ENCODE assay signal across 7 mouse cellular contexts in the genomic region with DNA sequence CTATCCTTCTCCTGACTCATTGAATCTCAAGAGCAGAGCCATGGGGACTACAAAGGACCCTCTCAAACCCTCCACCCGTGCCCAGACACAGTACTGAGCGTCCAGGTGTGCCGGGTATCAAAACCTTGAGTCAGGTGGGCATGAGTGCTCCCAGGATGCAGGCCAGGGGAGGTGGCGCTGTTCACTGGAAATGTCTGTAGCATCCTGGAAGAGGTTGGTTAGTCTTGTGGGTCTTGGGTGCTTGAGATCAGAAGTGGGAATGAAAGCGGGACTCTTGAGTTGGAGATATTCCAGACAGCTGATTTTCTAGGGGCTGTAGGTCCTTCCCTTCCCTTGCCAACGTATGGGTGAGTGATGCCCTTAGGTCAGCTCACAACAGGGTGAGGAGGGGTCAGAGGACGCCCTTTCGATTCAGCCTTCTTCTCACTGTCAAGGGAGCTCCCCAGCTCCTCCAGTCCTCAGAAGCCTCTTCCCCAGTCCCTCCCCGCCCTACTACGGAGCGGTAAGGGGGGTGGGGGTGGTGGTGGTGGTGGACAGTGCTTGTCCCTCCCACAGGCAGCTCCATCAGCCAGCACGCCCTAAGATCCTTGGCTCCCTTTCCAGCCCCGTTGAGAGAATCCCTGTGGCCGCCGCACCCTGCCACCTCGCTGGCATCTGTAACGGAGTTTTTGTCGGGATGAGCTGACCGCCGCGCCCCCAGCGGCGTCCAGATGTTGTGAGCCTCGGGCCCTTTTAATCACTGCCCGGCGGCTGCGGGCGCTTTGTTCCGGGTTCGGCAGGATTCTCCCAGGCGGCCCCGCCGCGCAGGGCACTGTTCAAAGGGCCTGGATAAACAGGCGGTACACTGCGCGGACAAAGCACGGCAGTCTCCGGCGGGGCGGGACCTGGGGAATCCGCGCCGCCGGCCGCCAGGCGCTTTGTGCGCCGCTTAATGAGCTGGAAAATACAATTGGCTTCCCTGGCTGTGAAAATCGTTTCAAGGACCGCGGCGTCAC. TPM values are rescaled to one million over a fixed set of nuclear protein-coding genes. Genes with fewer than 3 reads are reported as not detected.
DNase-seq lines count a peak whose midpoint lies in the region; ATAC-seq and TF ChIP-seq lines count a peak whose summit lies in the region.

No protein-coding gene starts in this region.

- 3% methylated on average over 52 of the region's 53 CpGs for WGBS in forebrain, embryonic 14.5 days
- 3% methylated on average over 53 of the region's 53 CpGs for WGBS in kidney, postnatal 0 days
- 2% methylated on average over 53 of the region's 53 CpGs for WGBS in midbrain, embryonic 11.5 days

- no peak for TF ChIP-seq CTCF in ES-Bruce4 (IDR thresholded peaks at IDR 0.05; ENCODE audit: low read depth, low read length)
- peak; percentile 19; the same call in 1 of the 2 replicates for TF ChIP-seq CTCF in kidney, postnatal 0 days (IDR thresholded peaks at IDR 0.05; ENCODE audit: low read depth)

- H3K36me3 ChIP-seq in ES-Bruce4 (ENCODE audit: control insufficient read depth, insufficient read depth, low read length, poor library complexity, severe bottlenecking), result no peaks in the 10 kb centered on the region
- H3K36me3 ChIP-seq in forebrain, embryonic 14.5 days (ENCODE audit: control insufficient read depth, insufficient read depth, low read length), result no peaks in the 10 kb centered on the region
- H3K36me3 ChIP-seq in kidney, postnatal 0 days (ENCODE audit: insufficient read depth, low read length), result no peaks in the 10 kb centered on the region
- no peaks in the 10 kb centered on the region for H3K36me3 ChIP-seq in midbrain, embryonic 11.5 days (ENCODE audit: control insufficient read depth, insufficient read depth, low read length)

- 0 out of 2 replicates have a peak, but pooled peaks have one; percentile 44 for TF ChIP-seq EP300 in ES-Bruce4 (IDR thresholded peaks at IDR 0.05; ENCODE audit: insufficient read depth, low read depth, low read length)

- intact Hi-C loops in left cerebral cortex, postnatal 36 days (cut with DNase I), result no loop called here

- H3K4me3 ChIP-seq in ES-Bruce4 (ENCODE audit: low read depth, low read length), result peak overlapping the region; percentile 43
- H3K4me3 ChIP-seq in forebrain, embryonic 14.5 days (ENCODE audit: low read depth, low read length), result peak overlapping the region; percentile 46
- peak overlapping the region; percentile 39 for H3K4me3 ChIP-seq in kidney, postnatal 0 days (replicated peaks; ENCODE audit: low read depth, low read length)
- peak overlapping the region; percentile 31 for H3K4me3 ChIP-seq in midbrain, embryonic 11.5 days (ENCODE audit: low read depth, low read length)

- H3K9ac ChIP-seq in ES-Bruce4 (ENCODE audit: low read depth, poor library complexity, severe bottlenecking), result peak overlapping the region; percentile 24; the same call in 1 of the 2 replicates
- peak overlapping the region; percentile 83 for H3K9ac ChIP-seq in forebrain, embryonic 14.5 days (ENCODE audit: low read length)
- peak overlapping the region; percentile 53 for H3K9ac ChIP-seq in kidney, postnatal 0 days (ENCODE audit: low read depth, low read length)
- H3K9ac ChIP-seq in midbrain, embryonic 11.5 days (ENCODE audit: low read length), result peak overlapping the region; percentile 70

- H3K4me2 ChIP-seq in forebrain, embryonic 14.5 days (ENCODE audit: low read length), result peak overlapping the region; percentile 83
- peak overlapping the region; percentile 59 for H3K4me2 ChIP-seq in kidney, postnatal 0 days (ENCODE audit: low read length)
- H3K4me2 ChIP-seq in midbrain, embryonic 11.5 days, result peak overlapping the region; percentile 67

- no peaks in the 10 kb centered on the region for H3K9me3 ChIP-seq in ES-Bruce4 (replicated peaks; ENCODE audit: control insufficient read depth, insufficient read depth, low read length, poor library complexity, severe bottlenecking)
- no peaks in the 10 kb centered on the region for H3K9me3 ChIP-seq in forebrain, embryonic 14.5 days (replicated peaks; ENCODE audit: control insufficient read depth, low read length)
- no peaks in the 10 kb centered on the region for H3K9me3 ChIP-seq in kidney, postnatal 0 days (replicated peaks; ENCODE audit: low read length)
- H3K9me3 ChIP-seq in midbrain, embryonic 11.5 days (ENCODE audit: control insufficient read depth, low read length), result no peaks in the 10 kb centered on the region

- TF ChIP-seq POLR2A in ES-Bruce4 (IDR thresholded peaks at IDR 0.05; ENCODE audit: insufficient read depth, low read length), result no peak

- ATAC-seq in forebrain, embryonic 14.5 days, result peak; percentile 78
- ATAC-seq in kidney, postnatal 0 days (replicated peaks; ENCODE audit: low FRiP score, low read depth), result peak; percentile 59
- peak; percentile 86 for ATAC-seq in midbrain, embryonic 11.5 days (ENCODE audit: low FRiP score)

- peak; percentile 10 for DNase-seq in NIH3T3 (ENCODE audit: low read depth)
- peak; percentile 90 for DNase-seq in forebrain, embryonic 14.5 days (ENCODE audit: low spot score)
- peak; percentile 58 for DNase-seq in kidney, postnatal 0 days (ENCODE audit: low spot score)
- DNase-seq in midbrain, embryonic 11.5 days (ENCODE audit: low spot score, missing footprints), result peak; percentile 98
- DNase-seq in layer of hippocampus, postnatal 25 days (ENCODE audit: extremely low spot score in 1 of 2, low spot score in 1 of 2), result no peak
- no peak for DNase-seq in left cerebral cortex, postnatal 36 days (ENCODE audit: low spot score in 2 of 2)

- H3K4me1 ChIP-seq in ES-Bruce4 (ENCODE audit: control insufficient read depth, insufficient read depth, low read length), result no peaks in the 10 kb centered on the region
- H3K4me1 ChIP-seq in forebrain, embryonic 14.5 days (ENCODE audit: control insufficient read depth, insufficient read depth, low read length), result peaks cover 33% of the 10 kb centered on the region
- H3K4me1 ChIP-seq in kidney, postnatal 0 days (replicated peaks; ENCODE audit: insufficient read depth, low read length), result peaks cover 13% of the 10 kb centered on the region
- peaks cover 50% of the 10 kb centered on the region for H3K4me1 ChIP-seq in midbrain, embryonic 11.5 days (ENCODE audit: control insufficient read depth, insufficient read depth, low read length)

- H3K27me3 ChIP-seq in ES-Bruce4 (ENCODE audit: control insufficient read depth, insufficient read depth, low read length, poor library complexity, severe bottlenecking), result peaks cover 10% of the 10 kb centered on the region
- H3K27me3 ChIP-seq in forebrain, embryonic 14.5 days (replicated peaks; ENCODE audit: control insufficient read depth, insufficient read depth, low read length), result peaks cover 8% of the 10 kb centered on the region; the same call in 1 of the 2 replicates
- H3K27me3 ChIP-seq in kidney, postnatal 0 days (ENCODE audit: insufficient read depth, low read length), result peaks cover 51% of the 10 kb centered on the region
- peaks cover 75% of the 10 kb centered on the region for H3K27me3 ChIP-seq in midbrain, embryonic 11.5 days (ENCODE audit: control insufficient read depth, insufficient read depth, low read length)

- H3K27ac ChIP-seq in ES-Bruce4 (ENCODE audit: insufficient read depth, low read length), result no peak overlapping the region
- H3K27ac ChIP-seq in forebrain, embryonic 14.5 days (ENCODE audit: low read depth, low read length), result peak overlapping the region; percentile 91
- H3K27ac ChIP-seq in kidney, postnatal 0 days, result no peak overlapping the region
- H3K27ac ChIP-seq in midbrain, embryonic 11.5 days (ENCODE audit: low read depth, low read length), result peak overlapping the region; percentile 88

RNA-seq across cellular contexts. Expression of a gene that starts 8.8 kb away (rescaled TPM):
- not detected in 2 replicates for polyA plus RNA-seq in ES-Bruce4 (2011; ENCODE audit: insufficient read depth, insufficient read length, low read depth, missing spikeins)
- polyA plus RNA-seq in forebrain, embryonic 14.5 days (2014; fragmentation: Nextera tagmentation; extraction: Ambion mirVana), result 0.93 and 1.2 TPM in 2 replicates
- not detected in 2 replicates for polyA plus RNA-seq in kidney, postnatal 0 days (2015; fragmentation: Nextera tagmentation; extraction: Ambion mirVana)
- 6.1 and 8.0 TPM in 2 replicates for polyA plus RNA-seq in midbrain, embryonic 11.5 days (2014; fragmentation: Nextera tagmentation; extraction: Ambion mirVana)
- under 1 TPM; 0.12 to 0.14 TPM for total RNA-seq in layer of hippocampus, postnatal 25 days (2021)
- under 1 TPM; 0.20 to 0.25 TPM for total RNA-seq in left cerebral cortex, postnatal 36 days (2021)

RNA-seq across cellular contexts. Expression of a gene that starts 21.2 kb away (rescaled TPM):
- polyA plus RNA-seq in ES-Bruce4 (2011; ENCODE audit: insufficient read depth, insufficient read length, low read depth, missing spikeins), result 36.3 and 38.3 TPM in 2 replicates
- 64.3 and 67.7 TPM in 2 replicates for polyA plus RNA-seq in forebrain, embryonic 14.5 days (2014; fragmentation: Nextera tagmentation; extraction: Ambion mirVana)
- 34.4 and 39.5 TPM in 2 replicates for polyA plus RNA-seq in kidney, postnatal 0 days (2015; fragmentation: Nextera tagmentation; extraction: Ambion mirVana)
- 58.9 and 62.6 TPM in 2 replicates for polyA plus RNA-seq in midbrain, embryonic 11.5 days (2014; fragmentation: Nextera tagmentation; extraction: Ambion mirVana)
- total RNA-seq in layer of hippocampus, postnatal 25 days (2021), result 10 to 100 TPM; 36.6 to 38.0 TPM
- total RNA-seq in left cerebral cortex, postnatal 36 days (2021), result 10 to 100 TPM; 35.3 to 36.9 TPM

RNA-seq across cellular contexts. Expression of a gene that starts 21.5 kb away (rescaled TPM):
- 22.3 and 25.4 TPM in 2 replicates for polyA plus RNA-seq in ES-Bruce4 (2011; ENCODE audit: insufficient read depth, insufficient read length, low read depth, missing spikeins)
- polyA plus RNA-seq in forebrain, embryonic 14.5 days (2014; fragmentation: Nextera tagmentation; extraction: Ambion mirVana), result 52.5 and 53.6 TPM in 2 replicates
- 35.0 TPM in 2 replicates for polyA plus RNA-seq in kidney, postnatal 0 days (2015; fragmentation: Nextera tagmentation; extraction: Ambion mirVana)
- polyA plus RNA-seq in midbrain, embryonic 11.5 days (2014; fragmentation: Nextera tagmentation; extraction: Ambion mirVana), result 36.3 and 43.1 TPM in 2 replicates
- 10 to 100 TPM; 21.7 to 26.4 TPM for total RNA-seq in layer of hippocampus, postnatal 25 days (2021)
- total RNA-seq in left cerebral cortex, postnatal 36 days (2021), result 10 to 100 TPM; 20.8 to 24.4 TPM

RNA-seq across cellular contexts. Expression of a gene that starts 24.6 kb away (rescaled TPM):
- polyA plus RNA-seq in ES-Bruce4 (2011; ENCODE audit: insufficient read depth, insufficient read length, low read depth, missing spikeins), result 0.84 and 0.91 TPM in 2 replicates
- polyA plus RNA-seq in forebrain, embryonic 14.5 days (2014; fragmentation: Nextera tagmentation; extraction: Ambion mirVana), result 114 and 141 TPM in 2 replicates
- 0.89 and 1.1 TPM in 2 replicates for polyA plus RNA-seq in kidney, postnatal 0 days (2015; fragmentation: Nextera tagmentation; extraction: Ambion mirVana)
- 7.6 and 8.8 TPM in 2 replicates for polyA plus RNA-seq in midbrain, embryonic 11.5 days (2014; fragmentation: Nextera tagmentation; extraction: Ambion mirVana)
- 100 to 1,000 TPM; 235 to 258 TPM for total RNA-seq in layer of hippocampus, postnatal 25 days (2021)
- 100 to 1,000 TPM; 191 TPM for total RNA-seq in left cerebral cortex, postnatal 36 days (2021)

RNA-seq across cellular contexts. Expression of a gene that starts 35.5 kb away (rescaled TPM):
- not detected in 2 replicates for polyA plus RNA-seq in ES-Bruce4 (2011; ENCODE audit: insufficient read depth, insufficient read length, low read depth, missing spikeins)
- polyA plus RNA-seq in forebrain, embryonic 14.5 days (2014; fragmentation: Nextera tagmentation; extraction: Ambion mirVana), result not detected in 2 replicates
- polyA plus RNA-seq in kidney, postnatal 0 days (2015; fragmentation: Nextera tagmentation; extraction: Ambion mirVana), result 3.9 and 6.2 TPM in 2 replicates
- polyA plus RNA-seq in midbrain, embryonic 11.5 days (2014; fragmentation: Nextera tagmentation; extraction: Ambion mirVana), result not detected in 2 replicates
- not detected for total RNA-seq in layer of hippocampus, postnatal 25 days (2021)
- not detected for total RNA-seq in left cerebral cortex, postnatal 36 days (2021)

Comparison
In these comparisons a context has a peak if more than half of its experiments do, and no peak if none do; other contexts are left out.
1. H3K27ac ChIP-seq: peak in forebrain, embryonic 14.5 days (single experiment) and midbrain, embryonic 11.5 days (single experiment); none in ES-Bruce4 (single experiment) and kidney, postnatal 0 days (single experiment).
2. H3K9ac ChIP-seq: peak in every context shown above with its lines; median percentile 83 in forebrain, embryonic 14.5 days; 70 in midbrain, embryonic 11.5 days; 53 in kidney, postnatal 0 days; 24 in ES-Bruce4.
3. DNase-seq: peak in NIH3T3 (single experiment), forebrain, embryonic 14.5 days (single experiment), kidney, postnatal 0 days (single experiment) and midbrain, embryonic 11.5 days (single experiment); none in layer of hippocampus, postnatal 25 days (0 of 2) and left cerebral cortex, postnatal 36 days (0 of 2).
4. Peak in every context shown above with its lines, with median percentiles within 50 percentile points of each other: H3K4me3 ChIP-seq, ATAC-seq and H3K4me2 ChIP-seq.